Mouse (Mus musculus) hindbrain, postnatal 0 days (tissue): ENCODE results near the gene Zeb2. TPM values are rescaled to one million over a fixed set of nuclear protein-coding genes. Genes with fewer than 3 reads are reported as not detected.

ENCODE experiments used
- ATAC-seq: fragments of 200-750 bp; cut with Nextera tagmentation; 2 replicates; pipeline ENCODE4 v1.8.0; 2017; ENCODE audit warnings: mild to moderate bottlenecking, moderate TSS enrichment, moderate library complexity
- DNase-seq: peaks from one replicate; pipeline ENCODE4 v3.0.0-alpha.2; 2015; ENCODE audit warnings: low spot score
- H3K27ac ChIP-seq: fragments of 300-500 bp; sonication (generic); 2 replicates; pipeline ENCODE4 v1.5.1; 2014; ENCODE audit warnings: mild to moderate bottlenecking
- H3K27me3 ChIP-seq: fragments of 300-500 bp; sonication (generic); 2 replicates; pipeline ENCODE4 v1.6.1; 2014; ENCODE audit warnings: low read length, mixed read lengths; ENCODE audit not compliant: insufficient read depth
- H3K36me3 ChIP-seq: fragments of 300-500 bp; sonication (generic); 2 replicates; pipeline ENCODE4 v1.6.1; 2014; ENCODE audit warnings: low read length, mixed read lengths; ENCODE audit not compliant: insufficient read depth
- H3K4me1 ChIP-seq: fragments of 300-500 bp; sonication (generic); 2 replicates; pipeline ENCODE4 v1.6.1; 2014; ENCODE audit warnings: antibody characterized with exemption, low read length, mixed read lengths; ENCODE audit not compliant: insufficient read depth
- H3K4me2 ChIP-seq: fragments of 300-500 bp; sonication (generic); 2 replicates; pipeline ENCODE4 v1.6.1; 2014; ENCODE audit warnings: low read depth, mild to moderate bottlenecking, low read length, moderate library complexity, mixed read lengths
- H3K4me3 ChIP-seq: fragments of 300-500 bp; sonication (generic); 2 replicates; pipeline ENCODE4 v1.5.1; 2014; ENCODE audit warnings: low read length
- H3K9ac ChIP-seq: fragments of 300-500 bp; sonication (generic); replicated peaks from 2 replicates; pipeline ENCODE4 v1.6.1; 2014; ENCODE audit warnings: mild to moderate bottlenecking, low read length, moderate library complexity, mixed read lengths
- H3K9me3 ChIP-seq: fragments of 300-500 bp; sonication (generic); 2 replicates; pipeline ENCODE4 v1.6.1; 2016; ENCODE audit warnings: low read length, mixed read lengths
- CTCF ChIP-seq: IDR thresholded peaks from 2 replicates; pipeline ENCODE4 v1.5.1; 2016; ENCODE audit warnings: antibody characterized with exemption, control low read depth, low read depth
- WGBS: fragments of 180-500 bp; shearing (Covaris S2); extraction: QIAGEN DNeasy Blood & Tissue Kit; methylation state at CpG from one replicate; pipeline ENCODE4 v1.1.7; 2014; 5-methylcytosine and 5-hydroxymethylcytosine counted together
- polyA plus RNA-seq: library from polyadenylated mRNA; unstranded; fragments of >200 nt; fragmentation: Nextera tagmentation; extraction: Ambion mirVana; gene quantifications from 2 replicates; pipeline ENCODE4 v1.2.1, GENCODE M21; 2015
- total RNA-seq: library from RNA; depleted of rRNA; stranded (reverse); fragments of >200 nt; gene quantifications from 2 replicates; pipeline ENCODE4 v1.2.3, GENCODE M21; 2014

The Zeb2 gene
- total and polyA plus RNA-seq, 2 experiments from 2014 or later: 21.4 to 52.0 TPM

GRCm38 (mm10) chr2:44998710-44999109 is 118.5 kb downstream of the Zeb2 start:
- H3K9me3 ChIP-seq: no peaks in the 10 kb centered on the region
- H3K27ac ChIP-seq: no peak overlapping the region
- peaks cover 22% of the 10 kb centered on the region; the same call in 1 of the 2 replicates for H3K36me3 ChIP-seq
- H3K9ac ChIP-seq: no peak overlapping the region
- no peak for TF ChIP-seq CTCF
- no peak overlapping the region for H3K4me2 ChIP-seq
- H3K4me3 ChIP-seq: no peak overlapping the region
- ATAC-seq (no peak), DNase-seq (no peak)
- H3K27me3 ChIP-seq: no peaks in the 10 kb centered on the region
- WGBS: 95% methylated on average over 5 of the region's 5 CpGs
- H3K4me1 ChIP-seq: no peaks in the 10 kb centered on the region

GRCm38 (mm10) chr2:44981646-44982045 is 135.5 kb downstream of the Zeb2 start:
- ATAC-seq: no peak
- TF ChIP-seq CTCF: no peak
- H3K4me3 ChIP-seq: no peak overlapping the region
- no peak overlapping the region for H3K4me2 ChIP-seq
- no peaks in the 10 kb centered on the region for H3K27me3 ChIP-seq
- WGBS: 92% methylated on average over 3 of the region's 3 CpGs
- DNase-seq: no peak
- no peaks in the 10 kb centered on the region for H3K4me1 ChIP-seq
- H3K27ac ChIP-seq: no peak overlapping the region
- no peaks in the 10 kb centered on the region for H3K9me3 ChIP-seq
- H3K36me3 ChIP-seq: no peaks in the 10 kb centered on the region
- no peak overlapping the region for H3K9ac ChIP-seq

GRCm38 (mm10) chr2:44979042-44979721 is 138.0 kb downstream of the Zeb2 start:
- ATAC-seq: peak; percentile 71
- DNase-seq: peak; percentile 68
- Histone ChIP-seq H3K4me2 (peak overlapping the region; percentile 81), H3K36me3 (no peaks in the 10 kb centered on the region), H3K9me3 (no peaks in the 10 kb centered on the region), H3K4me1 (no peaks in the 10 kb centered on the region), H3K9ac (0 out of 2 replicates have a peak overlapping the region, but pooled peaks have one; percentile 19), H3K4me3 (peak overlapping the region; percentile 35), H3K27me3 (no peaks in the 10 kb centered on the region), H3K27ac (no peak overlapping the region)
- 5% methylated on average over 18 of the region's 18 CpGs for WGBS
- TF ChIP-seq CTCF: no peak

DNA sequence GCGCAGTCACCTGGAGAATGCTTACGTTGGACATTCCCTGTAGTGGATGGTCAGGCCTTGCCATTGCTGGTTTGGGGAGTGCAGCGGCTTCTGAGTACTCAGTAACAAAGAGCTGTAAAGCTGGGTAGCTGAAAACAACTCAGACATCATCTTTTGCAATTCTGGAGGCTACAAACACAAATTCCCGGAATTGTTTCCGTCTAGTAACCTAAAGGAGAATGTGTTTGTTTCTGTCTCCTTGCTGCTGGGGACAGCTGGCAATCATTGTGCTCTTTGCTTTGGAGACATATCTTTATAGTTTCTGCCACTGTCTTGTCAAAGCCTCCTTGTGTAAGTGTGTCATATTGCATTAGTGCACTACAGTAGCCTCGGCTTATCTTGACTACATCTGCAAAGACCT is 139.2 kb downstream of the Zeb2 start:
- no peak for ATAC-seq
- 84% methylated on average over 6 of the region's 6 CpGs for WGBS
- no peak overlapping the region for H3K27ac ChIP-seq
- no peak for TF ChIP-seq CTCF
- no peaks in the 10 kb centered on the region for H3K4me1 ChIP-seq
- no peak overlapping the region for H3K4me3 ChIP-seq
- H3K9ac ChIP-seq: no peak overlapping the region
- no peak for DNase-seq
- no peak overlapping the region for H3K4me2 ChIP-seq
- H3K27me3 ChIP-seq: no peaks in the 10 kb centered on the region
- H3K9me3 ChIP-seq: no peaks in the 10 kb centered on the region
- no peaks in the 10 kb centered on the region for H3K36me3 ChIP-seq

DNA sequence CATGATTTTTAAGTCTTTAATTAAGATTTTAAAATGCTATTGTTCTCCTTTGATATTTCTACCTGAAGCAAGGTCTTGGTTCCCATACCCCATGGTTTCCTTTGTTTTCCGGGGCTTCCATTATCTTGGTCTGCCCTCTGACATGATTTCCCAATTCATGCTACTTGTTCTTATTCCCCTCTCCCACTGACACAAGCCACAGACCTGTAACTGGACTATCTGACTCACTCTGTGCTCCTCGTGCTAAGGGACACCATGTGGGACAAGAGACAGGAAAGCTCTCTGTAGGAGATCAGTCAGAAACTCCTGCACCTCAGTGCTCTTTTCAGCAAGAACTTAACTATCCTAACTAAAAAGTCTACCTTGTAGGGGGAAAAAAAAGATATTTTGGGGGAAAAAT is 139.6 kb downstream of the Zeb2 start:
- no peaks in the 10 kb centered on the region for H3K27me3 ChIP-seq
- H3K4me3 ChIP-seq: no peak overlapping the region
- DNase-seq (no peak), ATAC-seq (no peak)
- H3K36me3 ChIP-seq: no peaks in the 10 kb centered on the region
- WGBS: 70% methylated on average over 2 of the region's 2 CpGs
- TF ChIP-seq CTCF: no peak
- no peak overlapping the region for H3K4me2 ChIP-seq
- no peaks in the 10 kb centered on the region for H3K4me1 ChIP-seq
- H3K27ac ChIP-seq: no peak overlapping the region
- H3K9ac ChIP-seq: no peak overlapping the region
- H3K9me3 ChIP-seq: no peaks in the 10 kb centered on the region

DNA sequence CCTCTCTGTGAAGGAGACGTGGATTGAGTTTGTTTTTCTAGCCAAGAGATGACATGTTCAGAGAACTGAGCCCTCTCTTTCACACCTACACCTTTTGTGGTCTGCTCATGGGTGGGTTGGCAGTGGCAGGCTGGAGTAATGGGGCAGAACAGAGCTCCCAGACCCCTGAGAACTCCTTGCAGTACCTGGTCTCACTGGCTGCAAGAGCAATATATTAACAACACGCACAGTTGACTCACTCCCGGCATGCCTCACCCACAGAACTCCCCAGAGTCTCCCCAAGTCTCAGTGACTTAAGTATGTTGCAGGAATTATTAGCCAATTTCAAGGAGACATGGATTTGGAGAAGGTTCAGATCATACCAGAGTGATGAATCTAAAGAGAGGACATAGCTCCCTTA is 140.1 kb downstream of the Zeb2 start:
- DNase-seq: no peak
- Histone ChIP-seq H3K27me3 (no peaks in the 10 kb centered on the region), H3K27ac (no peak overlapping the region), H3K4me1 (no peaks in the 10 kb centered on the region), H3K4me2 (no peak overlapping the region), H3K36me3 (no peaks in the 10 kb centered on the region), H3K9ac (no peak overlapping the region), H3K4me3 (no peak overlapping the region), H3K9me3 (no peaks in the 10 kb centered on the region)
- ATAC-seq: no peak
- WGBS: 80% methylated on average over 3 of the region's 3 CpGs
- no peak for TF ChIP-seq CTCF

GRCm38 (mm10) chr2:44976484-44976883 is 140.7 kb downstream of the Zeb2 start:
- Histone ChIP-seq H3K4me2 (no peak overlapping the region), H3K4me1 (no peaks in the 10 kb centered on the region), H3K9ac (no peak overlapping the region), H3K9me3 (no peaks in the 10 kb centered on the region), H3K4me3 (no peak overlapping the region), H3K27ac (no peak overlapping the region), H3K36me3 (no peaks in the 10 kb centered on the region), H3K27me3 (no peaks in the 10 kb centered on the region)
- DNase-seq (no peak), ATAC-seq (no peak)
- no peak for TF ChIP-seq CTCF
- 56% methylated on average over 4 of the region's 4 CpGs for WGBS
